12 mouse cellular contexts compared by ENCODE assay signal in genomic region chr4:124811347-124811975, GRCm38 (mm10). TPM values are rescaled to one million over a fixed set of nuclear protein-coding genes. Genes with fewer than 3 reads are reported as not detected.
DNase-seq lines count a peak whose midpoint lies in the region; ATAC-seq lines count a peak whose summit lies in the region.
"Had no signal": no experiment of that assay in that cellular context is flagged by ENCODE, and none has a peak within 500 bp of the region (broad histone marks: within the 10 kb centered on the region; RNA-seq: fewer than 3 reads in every experiment).

No protein-coding gene starts in this region.

- H3K9me3 ChIP-seq in heart, embryonic 12.5 days (replicated peaks), result no peaks in the 10 kb centered on the region
- H3K9me3 ChIP-seq: limb, embryonic 15.5 days; midbrain, embryonic 12.5 days had no signal

- peaks cover 15% of the 10 kb centered on the region for H3K4me1 ChIP-seq in heart, embryonic 12.5 days (replicated peaks)
- H3K4me1 ChIP-seq: limb, embryonic 15.5 days; midbrain, embryonic 12.5 days had no signal

- no peak for ATAC-seq in heart, embryonic 12.5 days (ENCODE audit: insufficient number of reproducible peaks, low FRiP score)

- intact Hi-C loops in heart, postnatal 36 days (cut with DNase I), result no loop called here

- peaks cover 34% of the 10 kb centered on the region for H3K36me3 ChIP-seq in heart, embryonic 12.5 days

- H3K27ac ChIP-seq in heart, embryonic 12.5 days (ENCODE audit: poor library complexity, severe bottlenecking), result no peak overlapping the region
- H3K27ac ChIP-seq: limb, embryonic 15.5 days; midbrain, embryonic 12.5 days had no signal

- H3K4me3 ChIP-seq in heart, embryonic 12.5 days, result no peak overlapping the region
- H3K4me3 ChIP-seq: erythroblast, embryonic 14.5 days; limb, embryonic 15.5 days; midbrain, embryonic 12.5 days had no signal

- no peak overlapping the region for H3K4me2 ChIP-seq in heart, embryonic 12.5 days
- H3K4me2 ChIP-seq: limb, embryonic 15.5 days; midbrain, embryonic 12.5 days had no signal

- no peaks in the 10 kb centered on the region for H3K27me3 ChIP-seq in heart, embryonic 12.5 days (replicated peaks)
- H3K27me3 ChIP-seq: limb, embryonic 15.5 days; midbrain, embryonic 12.5 days had no signal

- whole genome bisulfite sequencing in heart, embryonic 12.5 days, result 51% methylated on average over 9 of the region's 9 CpGs

- DNase-seq in heart, postnatal 36 days, result no peak
- DNase-seq in cerebellum, postnatal 25 days, result peak; percentile 26 to 56
- DNase-seq in layer of hippocampus, adult 18-20 months (ENCODE audit: low spot score in 2 of 2), result peak; percentile 35 to 79
- peak; percentile 35 for DNase-seq in retina, postnatal 1 day
- DNase-seq in lung, postnatal 25 days (ENCODE audit: low spot score), result no peak
- no peak for DNase-seq in kidney, adult 18-20 months
- DNase-seq in kidney, postnatal 36 days, result no peak
- DNase-seq: adrenal gland, postnatal 36 days had no signal

- 0 out of 2 replicates have a peak overlapping the region, but pooled peaks have one; percentile 13 for H3K9ac ChIP-seq in heart, embryonic 12.5 days
- H3K9ac ChIP-seq: limb, embryonic 15.5 days; midbrain, embryonic 12.5 days had no signal

RNA-seq across cellular contexts. Expression of gene Mtf1, which starts 9.6 kb away (rescaled TPM):
- polyA plus RNA-seq in heart, embryonic 12.5 days (2016; fragmentation: Nextera tagmentation; extraction: Ambion mirVana), result 9.8 and 11.6 TPM in 2 replicates
- 10 to 100 TPM; 14.8 to 14.9 TPM for total RNA-seq in heart, postnatal 36 days (2021)
- total RNA-seq in layer of hippocampus, adult 18-20 months (2021), result 10 to 100 TPM; 26.0 to 29.3 TPM

RNA-seq across cellular contexts. Expression of gene Yrdc, which starts 39.0 kb away (rescaled TPM):
- polyA plus RNA-seq in heart, embryonic 12.5 days (2016; fragmentation: Nextera tagmentation; extraction: Ambion mirVana), result 24.4 and 26.0 TPM in 2 replicates
- 10 to 100 TPM; 17.8 to 22.2 TPM for total RNA-seq in heart, postnatal 36 days (2021)
- 10 to 100 TPM; 34.3 to 36.6 TPM for total RNA-seq in layer of hippocampus, adult 18-20 months (2021)

RNA-seq across cellular contexts. Expression of gene 1110065P20Rik, which starts 39.5 kb away (rescaled TPM):
- 51.6 and 54.2 TPM in 2 replicates for polyA plus RNA-seq in heart, embryonic 12.5 days (2016; fragmentation: Nextera tagmentation; extraction: Ambion mirVana)
- total RNA-seq in heart, postnatal 36 days (2021), result 10 to 100 TPM; 22.1 to 22.7 TPM
- 10 to 100 TPM; 79.5 to 89.0 TPM for total RNA-seq in layer of hippocampus, adult 18-20 months (2021)

RNA-seq across cellular contexts. Expression of gene Maneal, which starts 50.5 kb away (rescaled TPM):
- 0.06 and 0.14 TPM in 2 replicates for polyA plus RNA-seq in heart, embryonic 12.5 days (2016; fragmentation: Nextera tagmentation; extraction: Ambion mirVana)
- total RNA-seq in heart, postnatal 36 days (2021), result under 1 TPM; 0.14 to 0.22 TPM
- total RNA-seq in layer of hippocampus, adult 18-20 months (2021), result 10 to 100 TPM; 51.5 to 52.1 TPM
- polyA plus RNA-seq: erythroblast, embryonic 14.5 days had no signal

Comparison
In these comparisons a context has a peak if more than half of its experiments do, and no peak if none do; other contexts are left out.
1. DNase-seq: peak in cerebellum, postnatal 25 days (2 of 2), layer of hippocampus, adult 18-20 months (2 of 2) and retina, postnatal 1 day (single experiment); none in heart, postnatal 36 days (0 of 2), lung, postnatal 25 days (single experiment), kidney, adult 18-20 months (single experiment) and kidney, postnatal 36 days (0 of 2).